Mouse (Mus musculus) ES-Bruce4 (cell line): Measurements from ENCODE around the gene Rfwd3.

Experiments used
- CTCF ChIP-seq: IDR thresholded peaks from one replicate; pipeline ENCODE4 v1.8.1; 2011; ENCODE audit warnings: low read depth, low read length
- POLR2A ChIP-seq: IDR thresholded peaks from one replicate; pipeline ENCODE4 v1.8.1; 2011; ENCODE audit warnings: low read length; ENCODE audit not compliant: insufficient read depth

DNA sequence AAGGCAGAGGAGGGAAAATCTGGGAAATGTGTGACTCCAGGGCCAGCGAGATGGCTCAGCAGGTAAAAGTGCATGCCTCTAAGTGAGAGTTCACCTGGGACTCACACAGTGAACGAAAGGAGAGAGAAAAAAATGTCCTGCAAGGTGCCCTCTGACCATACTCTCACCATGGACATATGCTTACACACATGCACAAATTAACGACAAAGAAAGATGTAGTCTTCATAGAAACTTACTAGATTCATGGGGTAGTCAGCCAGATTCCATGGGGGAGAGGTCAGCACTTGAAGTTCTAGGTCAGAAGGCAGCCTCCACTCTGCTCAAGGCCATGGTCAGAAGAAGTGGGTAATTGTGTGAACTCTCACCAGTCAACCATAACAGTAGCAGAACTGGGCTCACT is 40.2 kb upstream of the Rfwd3 start:
- TF ChIP-seq CTCF (no peak), POLR2A (no peak)
